Mouse (Mus musculus) brain, embryonic 14.5 days (tissue): ENCODE data around the gene Dpp6. TPM values are rescaled to one million over a fixed set of nuclear protein-coding genes. Genes with fewer than 3 reads are reported as not detected.

Experiments
- DNase-seq: peaks from one replicate; pipeline ENCODE4 v3.0.0-alpha.2; 2011; ENCODE audit warnings: low read depth
- CTCF ChIP-seq: fragments of 200-500 bp; IDR thresholded peaks from 2 replicates; pipeline ENCODE4 v1.5.1; 2012; ENCODE audit warnings: inconsistent platforms, mild to moderate bottlenecking, moderate library complexity, borderline replicate concordance; ENCODE audit not compliant: insufficient read depth, insufficient read length; ENCODE audit errors: extremely low read depth
- POLR2A ChIP-seq: fragments of 200-500 bp; IDR thresholded peaks from 2 replicates; pipeline ENCODE4 v1.6.1; 2012; ENCODE audit warnings: mild to moderate bottlenecking, inconsistent platforms, borderline replicate concordance; ENCODE audit not compliant: poor library complexity, insufficient read depth, insufficient read length, severe bottlenecking; ENCODE audit errors: extremely low read depth
- polyA plus RNA-seq: library from polyadenylated mRNA; depleted of rRNA; stranded (reverse); fragments of >200 nt; gene quantifications from 2 replicates; pipeline ENCODE4 v1.2.3, GENCODE M21; 2012; rRNA removed

The Dpp6 gene
- polyA plus RNA-seq, result 41.8 and 84.1 TPM in 2 replicates

GRCm38 (mm10) chr5:26816975-26817941 is at the start of gene Dpp6:
Dpp6 (plus strand) TSS chr5:26817203.
- TF ChIP-seq POLR2A (no peak), CTCF (peak; percentile 25; the same call in 1 of the 2 replicates)
- DNase-seq, result peak; percentile 65

GRCm38 (mm10) chr5:26783955-26784354 is 33.0 kb upstream of the Dpp6 start:
- TF ChIP-seq POLR2A (no peak), CTCF (no peak)
- no peak for DNase-seq

- no peak for TF ChIP-seq CTCF
- DNase-seq, result no peak
Observed at GRCm38 (mm10) chr5:26795524-26795923, 21.5 kb upstream of the Dpp6 start.

- no peak for DNase-seq
- TF ChIP-seq POLR2A, result no peak
- no peak for TF ChIP-seq CTCF
Observed at GRCm38 (mm10) chr5:26835972-26836371, 19.0 kb downstream of the Dpp6 start.

GRCm38 (mm10) chr5:26841151-26841550 is 24.1 kb downstream of the Dpp6 start:
- DNase-seq, result peak; percentile 3
- TF ChIP-seq CTCF (no peak), POLR2A (no peak)

- peak; percentile 43 for DNase-seq
- TF ChIP-seq POLR2A (no peak), CTCF (no peak)
Observed at GRCm38 (mm10) chr5:26854746-26855145, 37.7 kb downstream of the Dpp6 start.

GRCm38 (mm10) chr5:26875449-26875848 is 58.4 kb downstream of the Dpp6 start:
- TF ChIP-seq CTCF (peak; percentile 24; the same call in 1 of the 2 replicates), POLR2A (no peak)
- peak; percentile 17 for DNase-seq

- TF ChIP-seq CTCF (no peak), POLR2A (no peak)
- DNase-seq, result peak; percentile 64
Observed at GRCm38 (mm10) chr5:26887496-26887895, 70.5 kb downstream of the Dpp6 start.

- DNase-seq, result peak; percentile 20
- TF ChIP-seq POLR2A (no peak), CTCF (no peak)
Observed at GRCm38 (mm10) chr5:26888080-26888479, 71.1 kb downstream of the Dpp6 start.

GRCm38 (mm10) chr5:26894346-26894745 is 77.3 kb downstream of the Dpp6 start:
- no peak for TF ChIP-seq CTCF
- TF ChIP-seq POLR2A, result no peak
- DNase-seq, result no peak

- peak; percentile 63 for TF ChIP-seq CTCF
- no peak for TF ChIP-seq POLR2A
Observed at GRCm38 (mm10) chr5:26903786-26904185, 86.8 kb downstream of the Dpp6 start.

GRCm38 (mm10) chr5:26904324-26905041 is 87.5 kb downstream of the Dpp6 start:
- peak; percentile 10; the same call in 1 of the 2 replicates for TF ChIP-seq POLR2A
- no peak for TF ChIP-seq CTCF
- DNase-seq, result peak; percentile 87

More at GRCm38 (mm10) chr5:26903786-26904185, 86.8 kb downstream of the Dpp6 start:
- peak; percentile 75 for DNase-seq

GRCm38 (mm10) chr5:26907151-26907550 is 90.1 kb downstream of the Dpp6 start:
- peak; percentile 67 for DNase-seq
- TF ChIP-seq POLR2A (no peak), CTCF (no peak)

GRCm38 (mm10) chr5:26908612-26909011 is 91.6 kb downstream of the Dpp6 start:
- no peak for DNase-seq
- TF ChIP-seq POLR2A (no peak), CTCF (no peak)

- TF ChIP-seq POLR2A, result no peak
- no peak for TF ChIP-seq CTCF
- no peak for DNase-seq
Observed at GRCm38 (mm10) chr5:26910353-26910752, 93.3 kb downstream of the Dpp6 start.
